Mouse (Mus musculus) liver, embryonic 13.5 days (tissue): ENCODE results near the gene Mgarp. TPM values are rescaled to one million over a fixed set of nuclear protein-coding genes. Genes with fewer than 3 reads are reported as not detected.
A peak's percentile ranks its signal among the peaks of the same experiment; 100 is the strongest.
"Not testable (repeated sequence)": the region's sequence is repeated elsewhere in the genome, so short reads cannot be mapped to it uniquely, and the experiment has no call there.

Experiments
- ATAC-seq: fragments of 200-750 bp; cut with Nextera tagmentation; 2 replicates; pipeline ENCODE4 v1.8.0; 2017; ENCODE audit warnings: low read depth, mild to moderate bottlenecking, moderate number of reproducible peaks, moderate library complexity
- DNase-seq: peaks from one replicate; pipeline ENCODE4 v3.0.0; 2022
- H3K27ac ChIP-seq: fragments of 300-500 bp; sonication (generic); 2 replicates; pipeline ENCODE4 v1.5.1; 2015; ENCODE audit warnings: moderate library complexity, mild to moderate bottlenecking, inconsistent platforms
- H3K27me3 ChIP-seq: fragments of 300-500 bp; sonication (generic); 2 replicates; pipeline ENCODE4 v1.6.1; 2015; ENCODE audit warnings: mild to moderate bottlenecking, inconsistent platforms
- H3K36me3 ChIP-seq: fragments of 300-500 bp; sonication (generic); 2 replicates; pipeline ENCODE4 v1.6.1; 2015; ENCODE audit warnings: mild to moderate bottlenecking, inconsistent platforms
- H3K4me1 ChIP-seq: fragments of 300-500 bp; sonication (generic); replicated peaks from 2 replicates; pipeline ENCODE4 v1.6.1; 2015; ENCODE audit warnings: inconsistent platforms
- H3K4me2 ChIP-seq: fragments of 300-500 bp; sonication (generic); 2 replicates; pipeline ENCODE4 v1.6.1; 2015; ENCODE audit warnings: inconsistent platforms, mild to moderate bottlenecking, moderate library complexity
- H3K4me3 ChIP-seq: fragments of 300-500 bp; sonication (generic); replicated peaks from 2 replicates; pipeline ENCODE4 v1.5.1; 2015; ENCODE audit warnings: mild to moderate bottlenecking, inconsistent platforms
- H3K9ac ChIP-seq: fragments of 300-500 bp; sonication (generic); 2 replicates; pipeline ENCODE4 v1.6.1; 2015; ENCODE audit warnings: mild to moderate bottlenecking, inconsistent platforms
- H3K9me3 ChIP-seq: fragments of 300-500 bp; sonication (generic); replicated peaks from 2 replicates; pipeline ENCODE4 v1.6.1; 2016; ENCODE audit warnings: inconsistent platforms
- WGBS: fragments of 180-500 bp; shearing (Covaris S2); methylation state at CpG from one replicate; pipeline ENCODE4 v1.1.7; 2015; ENCODE audit not compliant: insufficient replicate concordance; 5-methylcytosine and 5-hydroxymethylcytosine counted together
- polyA plus RNA-seq: library from polyadenylated mRNA; unstranded; fragments of >200 nt; fragmentation: Nextera tagmentation; extraction: Ambion mirVana; gene quantifications from 2 replicates; pipeline ENCODE4 v1.2.1, GENCODE M21; 2015

Mgarp gene
- polyA plus RNA-seq, 1 experiment from 2014 or later = 1.1 TPM

- 69% methylated on average over 15 of the region's 15 CpGs for WGBS
- Histone ChIP-seq H3K9me3 (no peaks in the 10 kb centered on the region), H3K4me2 (no peak overlapping the region), H3K36me3 (peaks cover 4% of the 10 kb centered on the region), H3K27me3 (peaks cover 35% of the 10 kb centered on the region), H3K9ac (no peak overlapping the region), H3K4me1 (peaks cover 21% of the 10 kb centered on the region), H3K27ac (no peak overlapping the region), H3K4me3 (no peak overlapping the region)
- no peak for DNase-seq
- ATAC-seq = no peak
Observed at GRCm38 (mm10) chr3:51397700-51398299, 1.3 kb upstream of the Mgarp start.

DNA sequence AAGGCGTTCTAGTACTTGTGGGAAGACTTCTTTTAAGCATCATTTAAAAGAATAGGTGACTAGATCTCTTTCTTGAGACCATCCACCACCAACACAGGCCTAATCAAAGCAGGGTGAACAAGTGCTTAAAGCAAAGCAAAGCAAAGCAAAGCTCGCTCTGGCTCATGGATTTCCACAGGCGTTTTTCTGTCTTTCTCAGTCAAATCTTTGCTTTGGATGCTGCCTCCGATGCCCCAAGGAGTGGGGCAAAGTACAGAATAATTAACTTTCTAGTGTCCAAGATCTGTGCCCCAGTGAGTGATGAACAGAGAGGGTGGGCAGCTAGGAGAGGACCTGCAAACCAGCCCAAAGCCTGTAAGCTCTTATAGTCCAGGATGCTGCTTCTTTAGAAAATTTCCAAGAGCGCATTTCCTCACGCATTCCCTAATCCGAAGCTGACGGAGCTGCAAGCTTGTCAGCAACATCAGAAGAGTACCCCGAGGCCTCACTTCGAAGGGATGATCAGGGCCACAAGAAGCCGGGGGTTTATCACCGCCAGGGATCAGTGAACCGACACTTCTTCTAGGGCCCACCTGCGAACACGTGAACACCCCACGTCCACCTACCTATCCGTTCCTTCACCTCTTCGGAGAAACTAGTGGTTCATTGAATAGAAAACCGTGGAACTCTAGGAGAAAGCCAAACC is 935 bp downstream of the Mgarp start:
- H3K4me3 ChIP-seq = peak overlapping the region; percentile 67; the same call in 1 of the 2 replicates
- no peaks in the 10 kb centered on the region for H3K9me3 ChIP-seq
- no peak overlapping the region for H3K27ac ChIP-seq
- H3K9ac ChIP-seq = no peak overlapping the region
- peak overlapping the region; percentile 76; the same call in 1 of the 2 replicates for H3K4me2 ChIP-seq
- H3K36me3 ChIP-seq = no peaks in the 10 kb centered on the region
- DNase-seq (no peak), ATAC-seq (no peak)
- peaks cover 33% of the 10 kb centered on the region for H3K27me3 ChIP-seq
- peaks cover 20% of the 10 kb centered on the region for H3K4me1 ChIP-seq
- 31% methylated on average over 19 of the region's 19 CpGs for WGBS

- Histone ChIP-seq H3K4me1 (peaks cover 26% of the 10 kb centered on the region), H3K27me3 (peaks cover 32% of the 10 kb centered on the region), H3K4me2 (no peak overlapping the region), H3K27ac (no peak overlapping the region), H3K9ac (no peak overlapping the region), H3K4me3 (no peak overlapping the region), H3K36me3 (no peaks in the 10 kb centered on the region), H3K9me3 (no peaks in the 10 kb centered on the region)
- 63% methylated on average over 3 of the region's 3 CpGs for WGBS
- ATAC-seq = no peak
- DNase-seq = no peak
Observed at GRCm38 (mm10) chr3:51394881-51395280, 1.7 kb downstream of the Mgarp start.

DNA sequence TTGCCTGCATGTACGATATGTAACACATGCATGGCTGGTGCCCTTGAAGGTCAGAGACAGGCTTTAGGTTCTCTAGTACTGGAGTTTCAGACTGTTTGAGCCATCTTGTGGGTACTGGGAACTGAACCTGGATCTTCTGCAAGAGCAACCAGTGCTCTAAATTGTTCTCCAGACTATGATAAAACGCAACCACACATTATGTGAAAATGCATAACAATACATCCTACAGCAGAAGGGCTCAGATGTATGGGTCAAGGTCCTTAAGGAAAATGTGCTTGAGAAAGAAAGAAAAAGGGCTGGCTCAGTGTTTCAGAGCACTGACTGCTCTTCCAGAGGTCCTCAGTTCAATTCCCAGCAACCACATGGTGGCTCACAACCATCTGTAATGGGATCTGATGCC is 2.9 kb downstream of the Mgarp start:
- Histone ChIP-seq H3K27ac (no peak overlapping the region), H3K4me2 (no peak overlapping the region), H3K9ac (no peak overlapping the region), H3K36me3 (no peaks in the 10 kb centered on the region), H3K9me3 (no peaks in the 10 kb centered on the region), H3K27me3 (peaks cover 26% of the 10 kb centered on the region), H3K4me3 (no peak overlapping the region), H3K4me1 (peaks cover 39% of the 10 kb centered on the region)
- WGBS = 76% methylated on average over 2 of the region's 2 CpGs
- no peak for DNase-seq
- no peak for ATAC-seq

GRCm38 (mm10) chr3:51393018-51393417 is 3.5 kb downstream of the Mgarp start:
- ATAC-seq, H3K4me3 ChIP-seq, H3K36me3 ChIP-seq, DNase-seq, H3K9me3 ChIP-seq, H3K27ac ChIP-seq, H3K4me2 ChIP-seq, H3K9ac ChIP-seq: not testable (repeated sequence)
- Histone ChIP-seq H3K27me3 (peaks cover 21% of the 10 kb centered on the region), H3K4me1 (peaks cover 44% of the 10 kb centered on the region)
- WGBS = 90% methylated on average over 3 of the region's 3 CpGs

GRCm38 (mm10) chr3:51391591-51391990 is 4.9 kb downstream of the Mgarp start:
- 92% methylated on average over 5 of the region's 5 CpGs for WGBS
- H3K27me3 ChIP-seq = peaks cover 12% of the 10 kb centered on the region
- no peak for ATAC-seq
- no peak overlapping the region for H3K4me3 ChIP-seq
- no peak overlapping the region for H3K27ac ChIP-seq
- H3K9me3 ChIP-seq = no peaks in the 10 kb centered on the region
- no peaks in the 10 kb centered on the region for H3K36me3 ChIP-seq
- H3K9ac ChIP-seq = no peak overlapping the region
- no peak overlapping the region for H3K4me2 ChIP-seq
- DNase-seq = no peak
- H3K4me1 ChIP-seq = peaks cover 52% of the 10 kb centered on the region

DNA sequence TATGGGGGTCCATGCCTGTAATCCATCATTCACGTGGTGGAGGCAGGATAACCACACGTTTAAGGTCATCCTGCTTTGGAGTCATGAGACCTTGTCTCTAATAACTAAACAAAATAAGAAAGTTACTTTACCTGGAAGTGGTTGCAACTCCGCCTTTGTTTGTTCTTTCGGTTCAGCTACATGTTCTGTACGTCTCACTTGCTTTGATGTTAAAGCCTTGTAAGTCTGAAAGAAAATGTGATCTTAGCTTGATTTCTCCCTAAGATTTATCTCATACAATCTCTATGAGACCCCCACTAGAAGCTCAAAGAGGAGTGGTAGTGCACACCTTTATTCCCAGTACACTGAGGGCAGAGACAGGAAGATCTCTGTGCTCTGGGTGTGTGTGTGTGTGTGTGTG is 5.4 kb downstream of the Mgarp start:
- no peak overlapping the region for H3K4me2 ChIP-seq
- no peak overlapping the region for H3K4me3 ChIP-seq
- 73% methylated on average over 5 of the region's 5 CpGs for WGBS
- H3K9me3 ChIP-seq = no peaks in the 10 kb centered on the region
- no peak for ATAC-seq
- no peaks in the 10 kb centered on the region for H3K36me3 ChIP-seq
- H3K4me1 ChIP-seq = peaks cover 49% of the 10 kb centered on the region
- peaks cover 9% of the 10 kb centered on the region for H3K27me3 ChIP-seq
- DNase-seq = no peak
- H3K9ac ChIP-seq = no peak overlapping the region
- no peak overlapping the region for H3K27ac ChIP-seq

DNA sequence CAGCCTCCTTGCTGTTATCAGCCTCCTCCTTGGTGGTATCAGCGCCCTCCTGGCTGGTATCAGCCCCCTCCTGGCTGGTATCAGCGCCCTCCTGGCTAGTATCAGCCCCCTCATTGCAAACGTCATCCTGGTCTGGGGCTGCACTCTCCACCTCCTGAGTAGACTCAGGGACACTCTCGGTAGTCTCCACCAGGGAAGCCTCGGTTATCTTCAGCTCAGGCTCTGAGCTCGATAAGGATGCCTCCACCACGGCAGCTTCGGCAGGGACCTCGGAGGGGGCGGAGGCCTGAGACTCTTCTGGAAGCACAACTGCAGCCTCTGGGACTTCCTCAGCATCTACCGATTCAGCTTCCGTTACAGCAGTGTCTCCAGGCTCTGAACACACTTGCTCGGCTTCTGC is 7.6 kb downstream of the Mgarp start:
- no peaks in the 10 kb centered on the region for H3K9me3 ChIP-seq
- peak overlapping the region; percentile 54 for H3K9ac ChIP-seq
- ATAC-seq (peak; percentile 99), DNase-seq (peak; percentile 82)
- 2% methylated on average over 13 of the region's 13 CpGs for WGBS
- H3K4me3 ChIP-seq = peak overlapping the region; percentile 48
- H3K27ac ChIP-seq = peak overlapping the region; percentile 80
- H3K27me3 ChIP-seq = no peaks in the 10 kb centered on the region
- H3K4me2 ChIP-seq = peak overlapping the region; percentile 66
- peaks cover 52% of the 10 kb centered on the region for H3K4me1 ChIP-seq
- H3K36me3 ChIP-seq = no peaks in the 10 kb centered on the region

DNA sequence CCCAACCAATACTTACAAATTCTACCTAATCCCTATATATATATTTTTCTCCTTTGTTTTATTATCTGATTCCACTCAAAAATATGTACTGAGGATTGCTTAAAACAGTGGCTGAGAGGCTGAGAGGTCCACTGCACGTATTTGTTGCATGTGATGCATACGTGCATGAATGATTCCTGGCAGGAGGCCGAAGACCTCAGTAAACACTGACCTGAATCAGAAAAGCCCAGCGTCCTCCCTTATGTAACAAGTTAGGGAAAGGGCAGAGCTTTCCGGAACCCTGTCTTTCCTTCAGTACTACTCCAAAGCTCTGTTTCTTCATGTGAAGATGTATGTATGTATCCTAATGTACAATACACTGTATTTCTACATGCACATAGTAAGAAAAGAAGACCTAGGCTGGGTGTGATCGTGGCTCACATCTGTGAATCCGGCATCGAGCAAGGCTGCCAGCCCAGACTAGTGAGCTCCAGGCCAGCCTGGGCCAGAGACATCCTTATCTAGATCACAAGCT is 8.6 kb downstream of the Mgarp start:
- peak overlapping the region; percentile 35 for H3K4me3 ChIP-seq
- peak overlapping the region; percentile 50 for H3K4me2 ChIP-seq
- DNase-seq (no peak), ATAC-seq (no peak)
- no peak overlapping the region for H3K9ac ChIP-seq
- no peaks in the 10 kb centered on the region for H3K36me3 ChIP-seq
- WGBS = 53% methylated on average over 8 of the region's 8 CpGs
- peak overlapping the region; percentile 36; the same call in 1 of the 2 replicates for H3K27ac ChIP-seq
- no peaks in the 10 kb centered on the region for H3K27me3 ChIP-seq
- H3K4me1 ChIP-seq = peaks cover 52% of the 10 kb centered on the region
- no peaks in the 10 kb centered on the region for H3K9me3 ChIP-seq

DNA sequence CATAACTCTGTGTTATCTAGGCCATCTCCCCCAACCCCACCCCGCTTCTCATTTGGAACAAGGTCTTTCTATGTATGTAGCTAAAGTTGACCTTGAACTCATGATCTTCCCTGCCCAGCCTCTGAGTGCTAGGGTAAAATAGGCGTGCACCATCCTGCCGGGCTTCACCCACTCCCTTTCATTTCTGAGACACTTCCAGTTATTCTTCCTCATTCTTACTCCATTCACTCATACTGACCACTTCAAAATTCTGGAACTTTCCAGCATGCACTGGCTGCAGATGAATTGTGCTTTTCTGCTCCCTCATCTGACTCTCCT is 9.4 kb downstream of the Mgarp start:
- H3K4me2 ChIP-seq = no peak overlapping the region
- H3K9me3 ChIP-seq = no peaks in the 10 kb centered on the region
- ATAC-seq = no peak
- no peaks in the 10 kb centered on the region for H3K36me3 ChIP-seq
- no peaks in the 10 kb centered on the region for H3K27me3 ChIP-seq
- WGBS = 63% methylated on average over 3 of the region's 3 CpGs
- H3K4me1 ChIP-seq = peaks cover 52% of the 10 kb centered on the region
- no peak overlapping the region for H3K9ac ChIP-seq
- H3K4me3 ChIP-seq = no peak overlapping the region
- DNase-seq = no peak
- no peak overlapping the region for H3K27ac ChIP-seq

- no peak overlapping the region for H3K4me3 ChIP-seq
- DNase-seq (no peak), ATAC-seq (no peak)
- H3K9me3 ChIP-seq = no peaks in the 10 kb centered on the region
- no peaks in the 10 kb centered on the region for H3K27me3 ChIP-seq
- H3K4me2 ChIP-seq = no peak overlapping the region
- H3K27ac ChIP-seq = no peak overlapping the region
- WGBS = 49% methylated on average over 12 of the region's 12 CpGs
- H3K9ac ChIP-seq = no peak overlapping the region
- H3K36me3 ChIP-seq = no peaks in the 10 kb centered on the region
- peaks cover 52% of the 10 kb centered on the region for H3K4me1 ChIP-seq
Observed at GRCm38 (mm10) chr3:51386441-51387133, 10.0 kb downstream of the Mgarp start.
